Mouse (Mus musculus): ENCODE measurements at regions not wholly inside any gene's neighbourhood (a gene's known extent, or its start where the extent isn't known, plus 50 kb on each side); places are given as distances from the start of the nearest gene placed in this dataset.
A peak's percentile ranks its signal among the peaks of the same experiment; 100 is the strongest.

- no peak for DNase-seq (ENCODE audit: low spot score)
These were observed 226.5 kb upstream of the Mphosph6 start for GRCm38 (mm10) chr8:118028061-118028850.

GRCm38 (mm10) chr8:118023451-118023850 lies 221.7 kb upstream of the Mphosph6 start:
- no peak for DNase-seq (ENCODE audit: low spot score)

GRCm38 (mm10) chr8:118021978-118022377 lies 220.2 kb upstream of the Mphosph6 start:
- DNase-seq (ENCODE audit: low spot score), result no peak

- DNase-seq (ENCODE audit: low spot score), result no peak
These were observed 215.5 kb upstream of the Mphosph6 start for GRCm38 (mm10) chr8:118017261-118017660.

- no peak for DNase-seq (ENCODE audit: low spot score)
These were observed 203.4 kb upstream of the Mphosph6 start for GRCm38 (mm10) chr8:118005186-118005585.

GRCm38 (mm10) chr8:118004391-118004851 lies 202.7 kb upstream of the Mphosph6 start:
- DNase-seq (ENCODE audit: low spot score), result no peak

- DNase-seq (ENCODE audit: low spot score), result no peak
These were observed 199.4 kb upstream of the Mphosph6 start for GRCm38 (mm10) chr8:118001138-118001537.

- no peak for DNase-seq (ENCODE audit: low spot score)
These were observed 190.1 kb upstream of the Mphosph6 start for GRCm38 (mm10) chr8:117991826-117992225.

- DNase-seq (ENCODE audit: low spot score), result no peak
These were observed 187.0 kb upstream of the Mphosph6 start for GRCm38 (mm10) chr8:117988781-117989180.

- DNase-seq (ENCODE audit: low spot score), result no peak
These were observed 166.6 kb upstream of the Mphosph6 start for GRCm38 (mm10) chr8:117968306-117968705.

GRCm38 (mm10) chr8:117966556-117966955 lies 164.8 kb upstream of the Mphosph6 start:
- DNase-seq (ENCODE audit: low spot score), result no peak

- DNase-seq (ENCODE audit: low spot score), result no peak
These were observed 161.7 kb upstream of the Mphosph6 start for GRCm38 (mm10) chr8:117963426-117963825.

- no peak for DNase-seq (ENCODE audit: low spot score)
These were observed 160.9 kb upstream of the Mphosph6 start for GRCm38 (mm10) chr8:117962666-117963065.

GRCm38 (mm10) chr8:117959501-117959900 lies 157.8 kb upstream of the Mphosph6 start:
- no peak for DNase-seq (ENCODE audit: low spot score)

GRCm38 (mm10) chr8:117958914-117959313 lies 157.2 kb upstream of the Mphosph6 start:
- no peak for DNase-seq (ENCODE audit: low spot score)

GRCm38 (mm10) chr8:117951656-117952055 lies 149.9 kb upstream of the Mphosph6 start:
- DNase-seq (ENCODE audit: low spot score), result no peak

GRCm38 (mm10) chr8:117946540-117946939 lies 144.8 kb upstream of the Mphosph6 start:
- no peak for DNase-seq (ENCODE audit: low spot score)

GRCm38 (mm10) chr8:117934566-117935094 lies 132.9 kb upstream of the Mphosph6 start:
- DNase-seq (ENCODE audit: low spot score), result no peak

- peak; percentile 11 for DNase-seq (ENCODE audit: low spot score)
These were observed 128.9 kb upstream of the Mphosph6 start for GRCm38 (mm10) chr8:117930687-117931086.

- DNase-seq (ENCODE audit: low spot score), result no peak
These were observed 127.9 kb upstream of the Mphosph6 start for GRCm38 (mm10) chr8:117929606-117930005.

- no peak for DNase-seq (ENCODE audit: low spot score)
These were observed 121.6 kb upstream of the Mphosph6 start for GRCm38 (mm10) chr8:117923296-117923695.

- no peak for DNase-seq (ENCODE audit: low spot score)
These were observed 101.3 kb upstream of the Mphosph6 start for GRCm38 (mm10) chr8:117903052-117903451.

- no peak for DNase-seq (ENCODE audit: low spot score)
These were observed 98.1 kb upstream of the Mphosph6 start for GRCm38 (mm10) chr8:117899892-117900291.

- DNase-seq (ENCODE audit: low spot score), result no peak
These were observed 96.3 kb upstream of the Mphosph6 start for GRCm38 (mm10) chr8:117898015-117898414.
